Mouse (Mus musculus): Measurements from ENCODE around the gene Trim9. TPM values are rescaled to one million over a fixed set of nuclear protein-coding genes. Genes with fewer than 3 reads are reported as not detected.

The Trim9 gene
- total RNA-seq, 2 experiments from 2014 or later, result 0.29 to 0.30 TPM

- no peak for ATAC-seq (replicated peaks; ENCODE audit: poor library complexity)
These were observed 20.5 kb downstream of the Trim9 start for GRCm38 (mm10) chr12:70326956-70327355.

- no peak for ATAC-seq (replicated peaks; ENCODE audit: poor library complexity)
These were observed 21.0 kb downstream of the Trim9 start for GRCm38 (mm10) chr12:70326393-70326792.

GRCm38 (mm10) chr12:70325826-70326225 lies 21.6 kb downstream of the Trim9 start:
- ATAC-seq (replicated peaks; ENCODE audit: poor library complexity), result no peak

- ATAC-seq (replicated peaks; ENCODE audit: poor library complexity), result no peak
These were observed 24.6 kb downstream of the Trim9 start for GRCm38 (mm10) chr12:70322790-70323189.

- ATAC-seq (replicated peaks; ENCODE audit: poor library complexity), result no peak
These were observed 31.3 kb downstream of the Trim9 start for GRCm38 (mm10) chr12:70316147-70316546.

- no peak for ATAC-seq (replicated peaks; ENCODE audit: poor library complexity)
These were observed 39.5 kb downstream of the Trim9 start for GRCm38 (mm10) chr12:70307881-70308280.

- ATAC-seq (replicated peaks; ENCODE audit: poor library complexity), result no peak
These were observed 40.4 kb downstream of the Trim9 start for GRCm38 (mm10) chr12:70307062-70307461.

- no peak for ATAC-seq (replicated peaks; ENCODE audit: poor library complexity)
These were observed 43.4 kb downstream of the Trim9 start for GRCm38 (mm10) chr12:70304014-70304413.

GRCm38 (mm10) chr12:70303525-70303924 lies 43.9 kb downstream of the Trim9 start:
- ATAC-seq (replicated peaks; ENCODE audit: poor library complexity), result peak; percentile 76

- no peak for ATAC-seq (replicated peaks; ENCODE audit: poor library complexity)
These were observed 45.2 kb downstream of the Trim9 start for GRCm38 (mm10) chr12:70302022-70302720.

- no peak for ATAC-seq (replicated peaks; ENCODE audit: poor library complexity)
These were observed 53.3 kb downstream of the Trim9 start for GRCm38 (mm10) chr12:70293927-70294684.

- ATAC-seq (replicated peaks; ENCODE audit: poor library complexity), result no peak
These were observed 54.1 kb downstream of the Trim9 start for GRCm38 (mm10) chr12:70293165-70293926.

- ATAC-seq (replicated peaks; ENCODE audit: poor library complexity), result no peak
These were observed 61.9 kb downstream of the Trim9 start for GRCm38 (mm10) chr12:70285521-70285920.

GRCm38 (mm10) chr12:70284979-70285378 lies 62.4 kb downstream of the Trim9 start:
- no peak for ATAC-seq (replicated peaks; ENCODE audit: poor library complexity)

GRCm38 (mm10) chr12:70283116-70283731 lies 64.2 kb downstream of the Trim9 start:
- ATAC-seq (replicated peaks; ENCODE audit: poor library complexity), result no peak

GRCm38 (mm10) chr12:70280930-70281329 lies 66.5 kb downstream of the Trim9 start:
- no peak for ATAC-seq (replicated peaks; ENCODE audit: poor library complexity)

GRCm38 (mm10) chr12:70280381-70280780 lies 67.0 kb downstream of the Trim9 start:
- no peak for ATAC-seq (replicated peaks; ENCODE audit: poor library complexity)

GRCm38 (mm10) chr12:70277071-70277939 lies 70.1 kb downstream of the Trim9 start:
- no peak for ATAC-seq (replicated peaks; ENCODE audit: poor library complexity)

- no peak for ATAC-seq (replicated peaks; ENCODE audit: poor library complexity)
These were observed 77.7 kb downstream of the Trim9 start for GRCm38 (mm10) chr12:70269724-70270123.

- peak; percentile 27; the same call in 1 of the 2 replicates for ATAC-seq (replicated peaks; ENCODE audit: poor library complexity)
These were observed 80.1 kb downstream of the Trim9 start for GRCm38 (mm10) chr12:70267314-70267713.

All from megakaryocyte progenitor cell, adult 5-6 weeks (primary cell).